Mouse (Mus musculus) ES-E14 (cell line): ENCODE measurements at regions not wholly inside any gene's neighbourhood (a gene's known extent, or its start where the extent isn't known, plus 50 kb on each side); places are given as distances from the start of the nearest gene placed in this dataset.

Source experiments
- ZC3H11A ChIP-seq: IDR thresholded peaks from 2 replicates; pipeline ENCODE4 v1.6.1; 2012; ENCODE audit warnings: low read depth, mild to moderate bottlenecking, inconsistent platforms, low read length, borderline replicate concordance
- ZNF384 ChIP-seq: IDR thresholded peaks from 2 replicates; pipeline ENCODE4 v1.6.1; 2012; ENCODE audit warnings: low read depth, low read length, inconsistent platforms

- TF ChIP-seq ZC3H11A (no peak), ZNF384 (no peak)
Measured at GRCm38 (mm10) chr10:39244061-39244460, 80.5 kb upstream of the Ccn6 start.
